Mouse (Mus musculus): ENCODE measurements around the gene Ptges3l.
"Not testable (repeated sequence)": the region's sequence is repeated elsewhere in the genome, so short reads cannot be mapped to it uniquely, and the experiment has no call there.

Ptges3l gene

DNA sequence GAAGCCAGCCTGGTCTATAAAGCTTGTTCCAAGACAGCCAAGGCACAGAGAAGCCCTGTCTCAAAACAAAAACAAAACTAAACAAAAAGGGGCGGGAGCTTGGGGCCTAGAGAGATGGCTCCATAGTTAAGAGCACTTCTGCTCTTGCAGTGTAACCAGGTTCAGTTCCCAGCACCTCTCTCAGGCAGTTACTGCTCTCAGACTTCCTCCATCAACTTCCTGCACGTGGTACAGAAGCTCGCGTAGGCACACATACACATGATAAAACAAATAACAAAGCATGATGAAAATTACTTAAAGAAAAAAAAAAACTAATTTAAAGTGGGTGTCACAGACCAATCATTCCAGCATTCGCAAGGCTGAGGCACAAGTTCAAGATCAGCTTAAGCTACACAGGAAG, 5.0 kb downstream of the Ptges3l start:
- DNase-seq (ENCODE audit: low read depth): no peak

GRCm38 (mm10) chr11:101419610-101420009, 5.5 kb downstream of the Ptges3l start:
- DNase-seq (ENCODE audit: low read depth): no peak

DNA sequence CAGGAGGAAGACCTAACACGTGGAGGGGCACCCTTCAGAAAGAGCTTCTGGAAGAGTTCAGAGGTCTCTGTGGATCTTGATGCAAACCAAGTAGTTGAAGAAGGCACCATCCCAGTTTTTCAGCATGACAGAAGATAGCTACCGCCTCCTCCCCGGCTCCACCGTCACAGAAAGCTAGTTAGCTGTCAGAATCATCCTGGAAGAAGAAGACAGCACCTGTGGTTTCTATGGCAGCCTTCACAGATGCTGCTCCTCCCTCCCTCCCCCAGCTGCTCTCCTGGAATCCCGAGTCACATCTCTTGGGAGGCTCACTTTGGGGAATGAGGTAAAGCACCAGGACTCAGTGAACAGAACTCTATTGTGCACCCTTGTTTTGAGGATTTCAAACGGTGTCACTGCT, 6.1 kb downstream of the Ptges3l start:
- DNase-seq (ENCODE audit: low read depth): no peak

GRCm38 (mm10) chr11:101417101-101417855, 7.9 kb downstream of the Ptges3l start, which contains the start of gene Aarsd1:
Gene Aarsd1 (minus strand): TSS chr11:101417615.
- DNase-seq (ENCODE audit: low read depth): no peak

- DNase-seq (ENCODE audit: low read depth): no peak
Measured at GRCm38 (mm10) chr11:101416433-101417100, 8.6 kb downstream of the Ptges3l start.

DNA sequence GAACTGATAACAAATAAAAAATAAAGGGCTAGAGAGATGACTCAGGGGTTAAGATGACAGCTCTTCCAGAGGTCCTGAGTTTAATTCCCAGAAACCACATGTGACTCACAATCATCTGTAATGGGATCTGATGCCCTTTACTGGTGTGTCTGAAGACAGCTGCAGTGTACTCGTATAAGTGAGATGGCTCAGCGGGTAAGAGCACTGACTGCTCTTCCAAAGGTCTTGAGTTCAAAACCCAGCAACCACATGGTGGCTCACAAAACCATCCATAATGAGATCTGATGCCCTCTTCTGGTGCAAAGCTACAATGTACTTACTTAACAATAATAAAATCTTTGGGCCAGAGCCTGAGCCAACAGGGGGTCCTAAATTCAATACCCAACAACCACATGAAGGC, 9.8 kb downstream of the Ptges3l start:
- no peak for DNase-seq (ENCODE audit: low read depth)

DNA sequence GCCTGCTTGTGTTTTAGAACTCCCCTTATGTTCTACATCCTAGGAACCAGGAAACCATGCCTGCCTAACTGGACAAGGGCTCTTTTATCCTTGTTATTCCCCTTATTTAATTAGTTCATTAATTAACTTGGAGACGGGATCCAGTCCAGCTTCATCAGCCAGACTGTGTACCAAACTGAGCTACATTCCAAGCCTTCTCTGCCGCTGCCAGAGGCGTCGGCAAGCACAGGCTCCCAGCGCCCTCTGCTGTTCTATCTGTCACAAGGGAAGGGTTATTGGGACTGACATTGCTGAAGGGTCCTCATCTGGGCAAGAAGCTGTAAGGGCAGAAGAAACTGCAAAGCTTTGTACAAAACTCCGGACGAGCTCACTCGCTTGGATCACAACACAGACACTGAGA, 30.0 kb downstream of the Ptges3l start:
- DNase-seq (ENCODE audit: low read depth): peak; percentile 24

GRCm38 (mm10) chr11:101381817-101382216, 43.3 kb downstream of the Ptges3l start:
- no peak for DNase-seq (ENCODE audit: low read depth)

GRCm38 (mm10) chr11:101378926-101379325, 46.2 kb downstream of the Ptges3l start:
- DNase-seq (ENCODE audit: low read depth): peak; percentile 45

DNA sequence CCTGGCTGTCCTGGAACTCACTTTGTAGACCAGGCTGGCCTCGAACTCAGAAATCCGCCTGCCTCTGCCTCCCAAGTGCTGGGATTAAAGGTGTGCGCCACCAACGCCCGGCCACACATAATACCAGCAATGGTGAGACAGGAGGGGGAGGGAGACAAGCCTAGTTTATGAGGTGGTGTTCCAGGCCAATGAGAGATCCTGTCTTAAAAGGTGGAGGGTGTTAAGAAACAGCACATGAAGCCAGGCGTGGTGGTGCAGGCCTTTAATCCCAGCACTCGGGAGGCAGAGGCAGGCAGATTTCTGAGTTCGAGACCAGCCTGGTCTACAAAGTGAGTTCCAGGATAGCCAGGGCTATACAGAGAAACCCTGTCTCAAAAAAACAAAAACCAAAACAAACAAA, 46.9 kb downstream of the Ptges3l start:
- not testable (repeated sequence) for DNase-seq (ENCODE audit: low read depth)

DNA sequence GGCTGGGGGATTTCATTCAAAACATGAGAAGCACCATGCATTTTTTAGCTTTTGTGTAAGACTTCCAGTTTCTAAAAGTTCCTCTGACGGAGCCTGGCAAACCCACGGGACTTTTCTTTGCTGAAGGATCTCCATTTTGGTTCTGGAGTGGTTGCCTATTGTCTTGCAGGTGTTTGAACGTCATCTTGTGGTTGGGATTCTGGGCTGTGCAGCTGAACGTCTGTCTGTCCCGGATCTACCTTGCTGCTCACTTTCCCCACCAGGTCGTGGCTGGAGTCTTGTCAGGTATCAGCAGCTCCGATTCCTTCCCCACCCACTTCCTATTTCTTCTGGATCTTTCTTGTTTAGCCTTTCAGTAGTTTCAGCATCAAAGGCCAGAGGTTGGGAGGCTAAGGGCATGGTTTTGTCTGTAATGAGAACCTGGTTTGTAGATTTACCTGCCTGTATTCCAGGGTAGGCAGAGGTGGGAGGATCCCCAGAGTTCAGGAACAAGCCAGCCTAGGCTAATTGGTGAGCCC, 50.7 kb downstream of the Ptges3l start:
- DNase-seq (ENCODE audit: low read depth): no peak

- no peak for DNase-seq (ENCODE audit: low read depth)
Measured at GRCm38 (mm10) chr11:101370141-101370540, 55.0 kb downstream of the Ptges3l start.

All from fibroblast of lung, adult 2 months (primary cell).